Mouse (Mus musculus) neural tube, embryonic 15.5 days (tissue): ENCODE measurements around the gene Ap2b1. TPM values are rescaled to one million over a fixed set of nuclear protein-coding genes. Genes with fewer than 3 reads are reported as not detected.

Source experiments
- ATAC-seq: fragments of 200-750 bp; cut with Nextera tagmentation; 2 replicates; pipeline ENCODE4 v1.8.0; 2017; ENCODE audit warnings: mild to moderate bottlenecking, moderate TSS enrichment, moderate library complexity; ENCODE audit not compliant: low FRiP score
- H3K27ac ChIP-seq: fragments of 300-500 bp; sonication (generic); replicated peaks from 2 replicates; pipeline ENCODE4 v1.5.1; 2015; ENCODE audit warnings: mild to moderate bottlenecking, inconsistent platforms
- H3K27me3 ChIP-seq: fragments of 300-500 bp; sonication (generic); replicated peaks from 2 replicates; pipeline ENCODE4 v1.6.1; 2015; ENCODE audit warnings: inconsistent platforms
- H3K36me3 ChIP-seq: fragments of 300-500 bp; sonication (generic); 2 replicates; pipeline ENCODE4 v1.6.1; 2015; ENCODE audit warnings: inconsistent platforms
- H3K4me1 ChIP-seq: fragments of 300-500 bp; sonication (generic); 2 replicates; pipeline ENCODE4 v1.6.1; 2015; ENCODE audit warnings: inconsistent platforms
- H3K4me2 ChIP-seq: fragments of 300-500 bp; sonication (generic); 2 replicates; pipeline ENCODE4 v1.6.1; 2015; ENCODE audit warnings: inconsistent platforms, mild to moderate bottlenecking, moderate library complexity
- H3K4me3 ChIP-seq: fragments of 300-500 bp; sonication (generic); replicated peaks from 2 replicates; pipeline ENCODE4 v1.5.1; 2015; ENCODE audit warnings: mild to moderate bottlenecking, inconsistent platforms
- H3K9ac ChIP-seq: fragments of 300-500 bp; sonication (generic); replicated peaks from 2 replicates; pipeline ENCODE4 v1.6.1; 2015; ENCODE audit warnings: mild to moderate bottlenecking, inconsistent platforms
- H3K9me3 ChIP-seq: fragments of 300-500 bp; sonication (generic); replicated peaks from 2 replicates; pipeline ENCODE4 v1.6.1; 2016; ENCODE audit warnings: inconsistent platforms
- WGBS: fragments of 180-500 bp; shearing (Covaris S2); methylation state at CpG from one replicate; pipeline ENCODE4 v1.1.7; 2015; ENCODE audit warnings: mixed read lengths; 5-methylcytosine and 5-hydroxymethylcytosine counted together
- polyA plus RNA-seq: library from polyadenylated mRNA; unstranded; fragments of >200 nt; fragmentation: Nextera tagmentation; extraction: Ambion mirVana; gene quantifications from 2 replicates; pipeline ENCODE4 v1.2.1, GENCODE M21; 2015

Ap2b1 gene
- polyA plus RNA-seq, 1 experiment from 2014 or later = 101 TPM

DNA sequence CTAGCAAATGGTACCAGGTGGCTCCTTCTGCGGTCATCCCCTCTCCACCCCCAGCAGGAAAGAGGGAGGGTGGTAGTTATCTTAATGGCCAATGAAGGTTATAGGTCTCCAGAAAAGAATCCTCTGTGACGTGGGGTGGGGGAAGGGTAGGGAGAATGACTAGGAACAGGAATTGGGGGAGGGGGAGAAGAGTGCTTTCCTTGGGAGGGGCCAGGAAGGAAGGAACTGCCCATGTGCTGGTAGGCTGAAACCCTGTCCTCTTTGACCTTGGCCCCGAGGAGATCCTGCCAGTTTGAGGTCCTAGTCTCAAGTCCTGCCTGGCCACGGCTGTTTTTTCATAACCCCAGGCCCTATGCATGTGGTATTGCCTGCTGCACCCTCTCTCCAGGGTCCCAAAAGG lies 150.5 kb downstream of the Ap2b1 start:
- H3K4me1 ChIP-seq = peaks cover 28% of the 10 kb centered on the region
- H3K36me3 ChIP-seq = no peaks in the 10 kb centered on the region
- H3K27me3 ChIP-seq = peaks cover 23% of the 10 kb centered on the region
- no peak for ATAC-seq
- 54% methylated on average over 4 of the region's 4 CpGs for WGBS
- no peak overlapping the region for H3K9ac ChIP-seq
- H3K27ac ChIP-seq = no peak overlapping the region
- no peak overlapping the region for H3K4me3 ChIP-seq
- no peaks in the 10 kb centered on the region for H3K9me3 ChIP-seq
- no peak overlapping the region for H3K4me2 ChIP-seq

DNA sequence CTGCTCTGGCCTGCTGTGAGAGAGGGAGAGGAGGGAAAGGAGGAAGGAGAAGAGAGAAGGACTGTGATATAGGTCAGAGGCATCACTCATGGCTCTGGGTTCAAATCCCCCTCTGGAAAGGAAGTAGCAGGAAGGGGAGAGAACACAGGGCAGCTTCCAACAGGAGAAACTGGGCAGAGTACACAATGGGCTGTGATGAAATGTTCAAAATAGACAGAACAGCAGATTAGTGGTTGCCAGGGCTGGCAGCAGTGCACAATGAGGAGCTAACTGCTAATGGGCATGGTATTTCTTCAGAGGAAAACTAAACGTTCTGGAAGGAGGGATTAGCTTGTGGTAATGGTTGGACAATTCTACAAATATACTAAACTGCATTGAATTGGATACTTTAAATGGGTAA lies 151.7 kb downstream of the Ap2b1 start:
- Histone ChIP-seq H3K27ac (no peak overlapping the region), H3K27me3 (peaks cover 11% of the 10 kb centered on the region), H3K4me2 (no peak overlapping the region), H3K36me3 (no peaks in the 10 kb centered on the region), H3K9ac (no peak overlapping the region), H3K4me1 (peaks cover 21% of the 10 kb centered on the region), H3K4me3 (no peak overlapping the region), H3K9me3 (no peaks in the 10 kb centered on the region)
- no peak for ATAC-seq
- WGBS = 33% methylated on average over 1 of the region's 1 CpGs

DNA sequence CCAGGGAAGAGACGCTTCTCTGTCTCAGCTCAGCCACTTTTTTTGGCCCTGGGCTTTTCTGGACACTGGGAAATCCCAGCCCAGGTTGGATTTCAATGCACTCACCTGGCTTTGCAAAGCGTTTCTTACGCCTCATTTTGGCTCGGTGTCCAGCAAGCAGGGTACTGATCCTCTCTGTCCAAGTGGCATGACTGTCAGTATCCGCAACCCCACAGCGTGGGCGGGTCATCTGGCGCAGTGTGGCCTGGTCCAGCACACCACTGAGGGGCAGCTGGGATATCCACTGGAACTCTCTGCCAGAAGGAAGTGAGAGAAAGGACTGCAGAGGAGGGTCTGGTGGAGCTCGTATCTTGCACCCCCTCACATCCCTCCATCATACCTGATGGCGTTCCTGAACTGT lies 152.5 kb downstream of the Ap2b1 start:
- Histone ChIP-seq H3K4me2 (no peak overlapping the region), H3K9me3 (no peaks in the 10 kb centered on the region), H3K36me3 (no peaks in the 10 kb centered on the region), H3K4me3 (no peak overlapping the region), H3K4me1 (peaks cover 21% of the 10 kb centered on the region), H3K27ac (no peak overlapping the region), H3K27me3 (peaks cover 6% of the 10 kb centered on the region; the same call in 1 of the 2 replicates), H3K9ac (no peak overlapping the region)
- no peak for ATAC-seq
- 95% methylated on average over 10 of the region's 10 CpGs for WGBS

DNA sequence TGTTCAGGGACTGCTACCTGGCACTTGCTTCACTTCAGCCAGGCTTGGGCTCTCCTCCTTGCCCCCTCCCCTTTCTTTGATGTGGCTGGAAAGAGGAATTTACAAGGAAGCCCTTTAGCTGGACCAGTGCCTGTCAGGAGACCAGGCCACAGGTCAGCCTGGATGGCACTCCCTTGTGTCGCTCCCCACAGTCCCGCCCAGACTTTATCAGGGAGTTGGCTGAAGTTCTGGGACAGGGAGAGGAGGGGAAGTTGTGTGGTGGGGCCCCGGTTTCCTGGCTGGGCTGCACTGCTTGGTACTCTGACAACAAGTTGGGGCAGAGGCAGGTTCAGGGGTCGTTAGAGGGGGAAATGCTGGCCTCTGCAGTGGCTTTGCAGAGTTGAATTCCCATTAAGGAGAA lies 155.7 kb downstream of the Ap2b1 start:
- H3K4me1 ChIP-seq = 0 out of 2 replicates have a peak, but pooled peaks cover 5% of the 10 kb centered on the region
- H3K27me3 ChIP-seq = no peaks in the 10 kb centered on the region
- ATAC-seq = no peak
- H3K4me3 ChIP-seq = no peak overlapping the region
- H3K36me3 ChIP-seq = no peaks in the 10 kb centered on the region
- H3K4me2 ChIP-seq = no peak overlapping the region
- H3K27ac ChIP-seq = no peak overlapping the region
- WGBS = 13% methylated on average over 4 of the region's 4 CpGs
- no peaks in the 10 kb centered on the region for H3K9me3 ChIP-seq
- H3K9ac ChIP-seq = no peak overlapping the region

Other genes starting within 250 kb of the Ap2b1 start
- 2.0 and 7.0 TPM in 2 replicates for gene Slfn2, start 233.9 kb upstream of the Ap2b1 start, polyA plus RNA-seq
- gene Slfn1, start 182.2 kb upstream of the Ap2b1 start, polyA plus RNA-seq = 0.28 TPM in 1 of 2 replicates, not detected in the other
- gene Slfn4, start 123.8 kb upstream of the Ap2b1 start, polyA plus RNA-seq = not detected in 2 replicates
- 0.17 and 1.1 TPM in 2 replicates for gene Slfn3, start 107.7 kb upstream of the Ap2b1 start, polyA plus RNA-seq
- gene Slfn14, start 12.3 kb upstream of the Ap2b1 start, polyA plus RNA-seq = 0.09 TPM in 1 of 2 replicates, not detected in the other
- 14.6 and 16.8 TPM in 2 replicates for gene Pex12, start 3.6 kb downstream of the Ap2b1 start, polyA plus RNA-seq
- 38.3 and 52.2 TPM in 2 replicates for gene Rasl10b, start 110.1 kb downstream of the Ap2b1 start, polyA plus RNA-seq
- gene Gas2l2, start 130.4 kb downstream of the Ap2b1 start, polyA plus RNA-seq = 0.37 and 0.41 TPM in 2 replicates
- 0.37 and 0.54 TPM in 2 replicates for gene 1700020L24Rik, start 138.7 kb downstream of the Ap2b1 start, polyA plus RNA-seq
- gene Mmp28, start 164.0 kb downstream of the Ap2b1 start, polyA plus RNA-seq = 3.9 and 4.6 TPM in 2 replicates
- gene Taf15, start 174.1 kb downstream of the Ap2b1 start, polyA plus RNA-seq = 12.7 and 14.1 TPM in 2 replicates
- not detected in 2 replicates for gene Heatr9, start 223.2 kb downstream of the Ap2b1 start, polyA plus RNA-seq
- gene Ccl5, start 231.5 kb downstream of the Ap2b1 start, polyA plus RNA-seq = 5.1 TPM in 1 of 2 replicates, not detected in the other